Mouse (Mus musculus) spleen, adult 2 months (tissue): ENCODE measurements at regions not wholly inside any gene's neighbourhood (a gene's known extent, or its start where the extent isn't known, plus 50 kb on each side); places are given as distances from the start of the nearest gene placed in this dataset.

Experiments
- CTCF ChIP-seq: fragments of 200-500 bp; IDR thresholded peaks from 2 replicates; pipeline ENCODE4 v1.5.1; 2011; ENCODE audit warnings: mild to moderate bottlenecking, inconsistent platforms; ENCODE audit not compliant: insufficient read depth, insufficient read length, insufficient replicate concordance; ENCODE audit errors: extremely low read depth
- POLR2A ChIP-seq: fragments of 200-500 bp; IDR thresholded peaks from 2 replicates; pipeline ENCODE4 v1.6.1; 2011; ENCODE audit warnings: low read depth, low read length, inconsistent platforms

GRCm38 (mm10) chr1:128669241-128669666, 77.2 kb upstream of the Cxcr4 start:
- TF ChIP-seq POLR2A (no peak), CTCF (no peak)
